Mouse (Mus musculus) embryonic fibroblast, embryonic 13.5 days (primary cell): Measurements from ENCODE around the gene Mgat4e. TPM values are rescaled to one million over a fixed set of nuclear protein-coding genes. Genes with fewer than 3 reads are reported as not detected.

Source experiments
- H3K27ac ChIP-seq: 2 replicates; pipeline ENCODE4 v1.5.1; 2012; ENCODE audit warnings: low read length, control low read depth, inconsistent platforms; ENCODE audit not compliant: insufficient read depth
- H3K4me1 ChIP-seq: 2 replicates; pipeline ENCODE4 v1.6.1; 2011; ENCODE audit warnings: low read length; ENCODE audit not compliant: control insufficient read depth, insufficient read depth
- H3K4me3 ChIP-seq: 2 replicates; pipeline ENCODE4 v1.5.1; 2011; ENCODE audit warnings: mild to moderate bottlenecking, control low read depth, low read length; ENCODE audit not compliant: insufficient read depth
- CTCF ChIP-seq: IDR thresholded peaks from 2 replicates; pipeline ENCODE4 v1.5.1; 2011; ENCODE audit warnings: mild to moderate bottlenecking, control low read depth, low read length, moderate library complexity, borderline replicate concordance; ENCODE audit not compliant: insufficient read depth
- POLR2A ChIP-seq: IDR thresholded peaks from 2 replicates; pipeline ENCODE4 v1.6.1; 2011; ENCODE audit warnings: low read depth, mild to moderate bottlenecking, control low read depth, low read length, moderate library complexity
- polyA plus RNA-seq: library from polyadenylated mRNA; stranded (reverse); fragments of >200 nt; gene quantifications from 2 replicates; pipeline ENCODE4 v1.2.4, GENCODE M21; 2011; ENCODE audit warnings: low read depth; ENCODE audit not compliant: missing spikeins, insufficient read length

Gene Mgat4e
- polyA plus RNA-seq, 1 experiment, result not detected

- H3K27ac ChIP-seq, result peak overlapping the region; percentile 25; the same call in 1 of the 2 replicates
- TF ChIP-seq CTCF (no peak), POLR2A (no peak)
- peaks cover 10% of the 10 kb centered on the region for H3K4me1 ChIP-seq
- H3K4me3 ChIP-seq, result no peak overlapping the region
Measured at GRCm38 (mm10) chr1:134516491-134517198, 32.8 kb downstream of the Mgat4e start.

- TF ChIP-seq POLR2A (no peak), CTCF (no peak)
- Histone ChIP-seq H3K4me3 (no peak overlapping the region), H3K4me1 (peaks cover 10% of the 10 kb centered on the region), H3K27ac (no peak overlapping the region)
Measured at GRCm38 (mm10) chr1:134515891-134516290, 33.6 kb downstream of the Mgat4e start.

- Histone ChIP-seq H3K27ac (no peak overlapping the region), H3K4me1 (peaks cover 10% of the 10 kb centered on the region), H3K4me3 (peak overlapping the region; percentile 7; the same call in 1 of the 2 replicates)
- no peak for TF ChIP-seq CTCF
- TF ChIP-seq POLR2A, result no peak
Measured at GRCm38 (mm10) chr1:134513876-134514590, 35.4 kb downstream of the Mgat4e start.

- Histone ChIP-seq H3K4me1 (peaks cover 10% of the 10 kb centered on the region), H3K27ac (no peak overlapping the region), H3K4me3 (peak overlapping the region; percentile 7)
- TF ChIP-seq POLR2A (no peak), CTCF (no peak)
Measured at GRCm38 (mm10) chr1:134513312-134513860, 36.1 kb downstream of the Mgat4e start.

- Histone ChIP-seq H3K27ac (no peak overlapping the region), H3K4me3 (no peak overlapping the region), H3K4me1 (peaks cover 10% of the 10 kb centered on the region)
- TF ChIP-seq CTCF, result no peak
- TF ChIP-seq POLR2A, result no peak
Measured at GRCm38 (mm10) chr1:134512584-134512983, 36.9 kb downstream of the Mgat4e start.

- Histone ChIP-seq H3K4me3 (no peak overlapping the region), H3K4me1 (peaks cover 10% of the 10 kb centered on the region), H3K27ac (no peak overlapping the region)
- TF ChIP-seq CTCF, result no peak
- no peak for TF ChIP-seq POLR2A
Measured at GRCm38 (mm10) chr1:134512183-134512582, 37.3 kb downstream of the Mgat4e start.

GRCm38 (mm10) chr1:134510018-134510417 lies 39.5 kb downstream of the Mgat4e start:
- TF ChIP-seq POLR2A (no peak), CTCF (no peak)
- Histone ChIP-seq H3K27ac (no peak overlapping the region), H3K4me3 (no peak overlapping the region), H3K4me1 (0 out of 2 replicates have a peak, but pooled peaks cover 2% of the 10 kb centered on the region)

GRCm38 (mm10) chr1:134506201-134506600 lies 43.3 kb downstream of the Mgat4e start:
- no peak for TF ChIP-seq CTCF

GRCm38 (mm10) chr1:134500916-134501315 lies 48.6 kb downstream of the Mgat4e start:
- Histone ChIP-seq H3K27ac (no peak overlapping the region), H3K4me1 (peaks cover 3% of the 10 kb centered on the region), H3K4me3 (no peak overlapping the region)
- no peak for TF ChIP-seq POLR2A
- no peak for TF ChIP-seq CTCF

More at GRCm38 (mm10) chr1:134506201-134506600, 43.3 kb downstream of the Mgat4e start:
- no peaks in the 10 kb centered on the region for H3K4me1 ChIP-seq
- H3K4me3 ChIP-seq, result no peak overlapping the region
- no peak overlapping the region for H3K27ac ChIP-seq

GRCm38 (mm10) chr1:134495991-134496390 lies 53.5 kb downstream of the Mgat4e start:
- peak overlapping the region; percentile 67 for H3K4me3 ChIP-seq
- no peak for TF ChIP-seq CTCF
- no peak for TF ChIP-seq POLR2A

More at GRCm38 (mm10) chr1:134495991-134496390, 53.5 kb downstream of the Mgat4e start:
- peaks cover 4% of the 10 kb centered on the region for H3K4me1 ChIP-seq
- no peak overlapping the region for H3K27ac ChIP-seq
